Mouse (Mus musculus) thymus, adult 2 months (tissue): Measurements from ENCODE around the gene Limk1.

ENCODE experiments used
- CTCF ChIP-seq: fragments of 200-500 bp; IDR thresholded peaks from 2 replicates; pipeline ENCODE4 v1.5.1; 2012; ENCODE audit warnings: mild to moderate bottlenecking, control low read depth, low read length, moderate library complexity, borderline replicate concordance; ENCODE audit not compliant: control insufficient read depth, poor library complexity, insufficient read depth; ENCODE audit errors: extremely low read depth
- POLR2A ChIP-seq: fragments of 200-500 bp; IDR thresholded peaks from 2 replicates; pipeline ENCODE4 v1.6.1; 2012; ENCODE audit warnings: mild to moderate bottlenecking, low read length, control low read depth, moderate library complexity; ENCODE audit not compliant: control insufficient read depth, poor library complexity, insufficient read depth; ENCODE audit errors: extremely low read depth

DNA sequence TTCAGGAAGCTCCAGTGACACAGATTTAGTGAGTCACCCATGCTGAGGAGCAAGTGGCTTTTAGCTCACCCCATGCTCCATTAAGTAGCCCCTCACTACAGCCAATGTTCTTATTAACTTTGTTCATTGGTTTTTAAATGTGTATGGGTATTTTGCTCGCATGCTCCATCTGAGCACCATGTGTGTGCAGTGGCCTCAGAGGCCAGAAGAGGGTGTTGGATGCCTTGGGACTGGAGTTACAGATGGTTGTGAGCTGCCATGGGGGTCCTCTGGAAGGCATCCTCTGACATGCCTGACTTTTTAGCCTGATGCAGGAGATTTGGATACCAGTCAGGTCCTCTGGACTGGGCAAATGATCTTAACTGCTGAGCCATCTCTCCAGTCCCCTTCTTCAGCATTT is 44.3 kb downstream of the Limk1 start:
- TF ChIP-seq POLR2A (no peak), CTCF (no peak)
